Mouse (Mus musculus) liver, embryonic 15.5 days (tissue): Measurements from ENCODE around the gene Gm5294. TPM values are rescaled to one million over a fixed set of nuclear protein-coding genes. Genes with fewer than 3 reads are reported as not detected.

Source experiments
- polyA plus RNA-seq: library from polyadenylated mRNA; unstranded; fragments of >200 nt; fragmentation: Nextera tagmentation; extraction: Ambion mirVana; gene quantifications from 2 replicates; pipeline ENCODE4 v1.2.1, GENCODE M21; 2015

The Gm5294 gene
- polyA plus RNA-seq, 1 experiment from 2014 or later = not detected

Other genes with a start within 250 kb of the Gm5294 start
- 12.6 and 14.3 TPM in 2 replicates for gene Zfp68, start 200.3 kb upstream of the Gm5294 start, polyA plus RNA-seq
- gene A430033K04Rik, start 197.2 kb upstream of the Gm5294 start, polyA plus RNA-seq = 3.7 and 3.8 TPM in 2 replicates
- 11.1 and 14.3 TPM in 2 replicates for gene Fam20c, start 65.6 kb upstream of the Gm5294 start, polyA plus RNA-seq
- 1.6 and 3.0 TPM in 2 replicates for gene Pdgfa, start 177.3 kb downstream of the Gm5294 start, polyA plus RNA-seq